Mouse (Mus musculus) T-helper 1 cell (primary cell): ENCODE data around the gene Them4.

Source experiments
- in situ Hi-C: fragments of 300-600 bp; cut with MboI, MseI; formaldehyde crosslinking; loops from one replicate; pipeline ENCODE4 v1.15.1; 2025; ENCODE audit warnings: high pct_unique_total_duplicates

Them4 gene

DNA sequence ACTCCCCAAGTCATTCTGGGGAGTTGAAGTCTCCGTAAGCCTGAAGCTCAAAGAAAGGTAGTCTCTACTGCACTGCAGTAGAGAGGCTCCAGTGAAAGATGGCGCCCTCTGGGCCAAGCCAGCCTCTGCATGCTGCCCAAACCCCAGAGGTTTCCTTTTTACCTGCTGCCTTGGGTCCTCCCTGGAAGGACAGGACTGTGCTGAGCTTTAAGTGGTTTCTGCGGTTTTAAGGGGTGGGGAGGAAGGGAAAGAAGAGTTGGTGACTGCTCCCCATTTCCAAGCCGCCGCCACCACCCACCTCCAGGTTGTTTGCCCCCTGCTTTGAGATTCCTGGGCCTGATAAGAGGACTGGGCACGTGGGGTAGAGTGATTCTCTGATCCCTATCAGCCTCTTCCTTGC lies 58.7 kb downstream of the Them4 start:
- in situ Hi-C loops: no loop called here

DNA sequence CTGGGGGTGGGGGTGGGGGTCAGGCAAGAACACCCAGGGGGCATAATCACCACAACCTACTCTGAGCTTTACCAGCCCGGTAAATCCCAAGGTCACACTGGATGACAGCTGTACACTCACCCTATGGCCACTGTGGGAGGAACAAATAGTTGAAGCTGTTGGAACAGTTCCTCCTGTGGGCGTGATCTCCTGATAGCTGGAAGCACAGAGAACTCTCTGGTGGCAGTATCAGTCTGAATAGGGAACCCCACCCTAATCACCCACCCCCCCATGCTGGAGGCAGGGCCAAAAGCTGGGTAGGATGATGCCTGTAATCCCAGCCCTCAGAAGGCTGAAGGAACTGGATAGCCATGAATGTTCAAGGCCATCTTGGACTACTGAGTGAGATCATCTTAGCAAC lies 59.8 kb downstream of the Them4 start:
- in situ Hi-C loops: loop anchor here (10.0 kb wide), 1 partner anchor 215 kb away; the partner anchor contains the start of gene Snx27

DNA sequence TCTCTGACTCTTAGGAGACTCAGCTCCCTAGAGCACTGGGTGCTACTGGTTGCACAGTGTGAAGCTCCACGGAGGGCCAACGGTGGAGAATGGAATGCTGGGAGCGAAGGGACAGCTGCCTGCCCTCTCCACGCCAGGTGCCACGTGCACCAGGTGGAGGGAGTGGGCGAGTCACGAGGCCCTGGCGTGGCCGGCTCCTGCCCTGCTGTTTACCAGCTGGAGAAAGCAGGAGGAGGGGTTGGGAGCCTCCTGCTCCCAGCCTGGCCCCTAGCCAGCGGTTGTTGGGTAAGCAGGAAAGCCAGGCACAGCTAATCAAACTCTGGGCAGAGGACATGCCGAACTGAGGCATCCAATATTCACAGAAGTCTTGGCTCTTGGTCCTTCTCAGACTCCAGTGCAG lies 61.7 kb downstream of the Them4 start:
- in situ Hi-C loops: loop anchor here (10.0 kb wide), 1 partner anchor 213 kb away; the partner anchor contains the start of gene Snx27

DNA sequence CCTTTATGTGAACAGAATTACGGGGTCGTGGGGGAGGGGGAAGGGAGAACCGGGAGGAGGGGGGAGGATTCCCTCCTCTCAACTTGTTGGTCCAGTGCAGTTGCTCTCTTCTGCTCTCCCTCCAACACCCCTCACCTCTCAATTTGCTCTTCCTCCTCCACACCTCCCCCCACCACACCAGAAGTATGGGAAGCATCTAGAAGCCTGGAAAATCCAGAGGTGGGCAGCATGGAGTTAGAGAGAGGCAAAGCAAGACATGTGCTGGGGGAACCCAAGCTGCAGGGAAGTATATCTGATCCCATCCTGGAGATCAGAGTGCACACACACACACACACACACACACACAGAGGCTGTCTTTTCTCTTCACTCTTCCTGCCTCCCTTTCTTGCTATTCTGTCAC lies 62.1 kb downstream of the Them4 start:
- in situ Hi-C loops: loop anchor here (10.0 kb wide), 1 partner anchor 213 kb away; the partner anchor contains the start of gene Snx27

DNA sequence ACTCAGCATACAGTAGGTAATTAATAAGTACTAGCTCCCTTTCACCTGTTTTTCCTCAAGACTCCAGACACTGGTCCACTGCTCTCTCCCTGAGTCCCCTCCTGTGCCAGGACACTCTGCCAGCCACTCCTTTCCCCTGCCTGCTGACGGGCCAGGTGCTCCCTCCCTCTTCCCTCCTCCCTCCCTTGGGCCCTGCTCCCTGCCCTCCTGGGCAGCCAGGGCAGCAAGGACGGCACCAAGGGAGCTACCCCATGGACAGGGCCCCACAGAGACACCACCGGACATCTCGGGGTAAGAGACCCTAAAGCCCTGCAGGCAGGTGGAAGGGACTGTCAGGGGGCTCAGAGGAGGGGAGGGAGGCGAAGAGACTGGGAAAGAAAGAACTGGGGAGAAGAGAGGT lies 62.8 kb downstream of the Them4 start, which contains the start of gene Rorc:
Gene Rorc, plus strand, starts transcription at position 154 of the 400 bp plus-strand sequence.
- in situ Hi-C loops: loop anchor here (10.0 kb wide), 1 partner anchor 212 kb away; the partner anchor contains the start of gene Snx27

DNA sequence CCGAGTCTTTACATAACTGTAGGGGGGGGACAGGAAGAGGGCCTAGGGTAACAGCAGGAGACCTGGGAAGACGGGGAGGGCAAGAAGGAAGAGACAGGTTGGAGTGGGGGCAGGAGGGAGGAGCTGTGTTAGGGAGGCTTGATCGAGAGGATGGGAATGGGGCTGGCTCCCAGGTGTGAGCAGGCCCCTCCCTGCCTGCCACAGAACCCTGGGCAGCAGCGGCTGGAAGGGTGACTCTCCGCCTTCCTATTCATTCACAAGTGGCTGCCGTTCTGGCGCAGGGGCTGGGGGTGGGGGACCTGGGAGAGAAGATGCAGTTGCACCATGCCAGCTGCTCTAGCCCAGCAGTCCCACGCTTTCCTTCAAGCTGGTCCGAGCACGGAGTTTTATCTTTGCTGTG lies 63.2 kb downstream of the Them4 start:
- in situ Hi-C loops: loop anchor here (10.0 kb wide), 1 partner anchor 212 kb away; the partner anchor contains the start of gene Snx27

DNA sequence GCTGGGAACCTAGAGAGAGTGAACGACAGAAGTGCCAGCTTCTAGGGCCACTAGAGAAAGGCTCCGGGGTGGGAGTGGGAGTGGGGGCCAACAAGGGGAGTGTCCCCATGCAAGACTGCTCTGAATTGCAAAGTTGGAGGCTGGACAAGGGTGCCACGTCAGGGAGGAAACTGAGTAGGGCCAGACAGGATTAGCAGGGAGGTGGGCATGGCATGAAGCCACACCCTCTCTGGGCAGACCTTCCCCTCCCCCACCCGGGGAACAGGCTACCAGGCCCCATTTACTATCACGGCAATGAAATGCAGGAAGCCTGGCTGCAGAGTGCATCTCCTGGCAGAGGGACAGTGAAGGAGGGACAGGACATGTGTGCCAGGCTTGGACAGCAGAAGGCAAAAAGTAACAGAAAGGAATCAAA lies 63.7 kb downstream of the Them4 start:
- in situ Hi-C loops: loop anchor here (10.0 kb wide), 1 partner anchor 211 kb away; the partner anchor contains the start of gene Snx27

DNA sequence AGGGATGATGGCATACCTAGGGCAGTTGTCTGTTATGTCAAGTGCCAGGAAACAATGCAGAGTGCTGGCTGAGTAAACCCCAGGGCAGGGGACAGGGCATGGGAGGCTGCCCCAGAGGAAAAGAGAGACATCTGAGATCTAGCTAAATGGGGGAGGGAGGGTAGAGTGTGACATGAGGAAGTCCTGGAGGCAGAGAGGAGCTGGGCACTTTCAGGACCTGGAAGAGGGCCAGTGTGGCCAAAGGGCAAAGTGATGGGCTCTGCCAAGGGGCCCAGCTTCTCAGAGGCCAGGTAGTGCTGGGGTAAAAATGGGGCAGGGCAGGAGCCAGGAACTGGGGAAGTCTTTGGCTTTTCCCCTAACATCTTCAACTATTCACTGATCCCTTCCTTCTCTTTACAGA lies 64.7 kb downstream of the Them4 start:
- in situ Hi-C loops: loop anchor here (5.0 to 10.0 kb wide), 2 partner anchors 68 to 210 kb away; partner anchors contain the start of genes Mrpl9, Oaz3 and Snx27

DNA sequence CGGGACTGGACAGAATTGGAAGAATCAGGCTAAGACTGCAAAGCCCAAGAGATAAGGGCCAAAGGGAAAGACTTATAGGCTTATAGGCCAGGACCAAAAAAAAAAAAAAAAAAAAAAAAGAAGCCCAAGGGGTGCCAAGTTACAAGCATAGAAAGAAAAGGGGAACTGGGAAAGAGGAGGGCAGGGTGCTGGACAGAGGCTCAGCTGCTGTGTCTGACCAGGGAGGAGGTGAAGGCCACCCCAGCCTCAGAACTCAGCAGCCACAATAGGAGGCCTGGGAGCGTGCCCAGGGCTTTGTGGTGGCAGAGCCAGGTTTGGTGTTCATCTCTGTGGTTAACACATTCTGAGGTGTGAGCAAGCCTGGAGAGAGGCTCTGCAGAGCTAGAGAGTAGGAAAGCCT lies 65.3 kb downstream of the Them4 start:
- in situ Hi-C loops: loop anchor here (5.0 to 10.0 kb wide), 2 partner anchors 67 to 210 kb away; partner anchors contain the start of genes Mrpl9, Oaz3 and Snx27

DNA sequence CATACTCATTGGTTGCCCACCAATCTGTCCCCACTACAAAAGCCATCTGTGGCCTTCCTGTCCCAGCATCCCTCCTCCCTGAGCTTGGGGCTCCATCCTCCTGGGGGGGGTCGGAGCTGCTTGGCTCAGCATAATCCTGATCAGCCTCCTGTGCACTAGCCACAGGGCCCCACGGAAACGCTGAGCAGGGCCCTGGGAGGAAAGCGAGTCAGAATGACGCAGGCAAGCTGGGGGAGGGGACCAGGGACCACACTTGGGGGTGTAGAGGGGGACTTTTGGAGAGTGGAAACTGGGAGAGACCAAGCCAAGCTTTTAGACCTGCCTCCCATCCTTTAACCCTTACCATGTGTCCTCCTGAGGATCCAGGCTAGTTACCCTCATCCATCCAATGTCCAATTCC lies 66.0 kb downstream of the Them4 start:
- in situ Hi-C loops: loop anchor here (5.0 to 10.0 kb wide), 2 partner anchors 66 to 209 kb away; partner anchors contain the start of genes Mrpl9, Oaz3 and Snx27

DNA sequence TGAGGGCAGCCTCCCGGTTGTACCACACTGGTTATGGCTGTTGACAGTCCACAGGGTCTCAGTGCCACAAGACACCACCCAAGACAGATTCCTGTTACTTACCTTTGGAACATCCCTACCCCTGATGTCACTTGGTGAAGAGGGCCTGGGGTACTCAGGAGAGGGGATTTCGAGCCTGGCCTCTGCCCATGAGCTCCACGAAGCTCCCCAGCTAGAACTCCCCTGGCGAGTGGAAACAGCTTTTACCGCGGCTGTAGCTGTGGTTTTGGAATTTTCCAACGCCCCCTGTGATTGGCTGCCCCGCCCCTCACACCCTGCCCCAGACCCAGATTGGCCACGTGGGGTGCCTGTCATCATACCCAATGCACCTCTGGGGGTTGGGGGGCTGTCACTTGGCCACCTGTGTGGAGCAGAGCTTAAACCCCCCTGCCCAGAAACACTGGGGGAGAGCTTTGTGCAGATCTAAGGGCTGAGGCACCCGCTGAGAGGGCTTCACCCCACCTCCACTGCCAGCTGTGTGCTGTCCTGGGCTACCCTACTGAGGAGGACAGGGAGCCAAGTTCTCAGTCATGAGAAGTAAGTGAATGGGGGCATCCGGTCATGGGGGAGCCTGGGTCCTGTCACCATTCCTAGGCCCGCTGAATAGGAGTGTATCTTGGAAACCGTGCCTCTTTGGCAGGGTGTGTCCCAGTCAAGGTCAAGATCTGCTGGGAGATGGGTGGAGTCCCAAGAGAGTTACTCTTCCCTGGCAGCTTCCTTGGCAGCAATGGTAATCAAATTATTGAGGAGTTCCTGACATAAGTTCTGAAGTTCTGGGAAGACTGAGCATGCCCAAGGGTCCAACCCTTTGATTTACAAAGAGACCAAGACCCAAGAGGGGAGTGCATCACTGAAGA lies 67.4 kb downstream of the Them4 start:
- in situ Hi-C loops: loop anchor here (5.0 to 10.0 kb wide), 2 partner anchors 65 to 208 kb away; partner anchors contain the start of genes Mrpl9, Oaz3 and Snx27

DNA sequence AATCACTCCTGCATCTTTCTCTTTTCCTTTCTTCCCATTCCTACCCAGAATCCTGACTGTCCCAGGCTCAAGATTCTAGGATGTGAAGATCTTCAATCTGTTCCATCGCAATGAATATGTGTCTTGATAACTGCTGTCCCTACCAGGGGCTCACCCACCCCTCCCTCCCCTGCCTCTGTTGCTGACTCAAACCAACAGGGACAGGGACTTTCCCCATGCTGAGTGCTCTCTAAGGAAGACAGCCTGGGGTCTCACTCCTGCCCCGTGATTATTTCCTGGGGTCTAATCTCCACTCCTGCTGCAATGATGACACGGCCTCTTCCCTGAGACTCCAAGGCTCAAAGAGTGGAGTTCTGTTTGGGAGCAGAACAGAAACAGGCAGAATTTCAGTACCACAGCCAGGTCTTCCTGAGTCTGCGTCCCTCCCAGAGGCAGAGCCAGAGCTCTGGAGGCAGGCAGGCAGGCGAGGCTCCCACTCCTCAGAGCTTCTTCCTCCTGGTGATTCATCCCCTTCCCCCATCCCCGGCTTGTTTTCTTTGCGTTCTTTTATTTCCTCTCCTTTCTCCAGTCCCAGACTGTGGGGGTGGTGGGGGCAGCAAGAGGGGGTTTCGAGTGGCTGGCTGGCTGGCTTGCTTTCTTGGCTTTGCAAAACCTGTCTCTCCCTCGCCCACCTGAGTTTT lies 70.1 kb downstream of the Them4 start:
- in situ Hi-C loops: loop anchor here (5.0 to 10.0 kb wide), 2 partner anchors 62 to 205 kb away; partner anchors contain the start of genes Mrpl9, Oaz3 and Snx27
